Mouse (Mus musculus) kidney, adult 8-10 months (tissue): Measurements from ENCODE around the gene Tmsb15b2.
"Not testable (repeated sequence)": the region's sequence is repeated elsewhere in the genome, so short reads cannot be mapped to it uniquely, and the experiment has no call there.

Experiments
- DNase-seq, 2 experiments: peaks; one replicate each; pipeline ENCODE4 v3.0.0; 2022

Tmsb15b2 gene

DNA sequence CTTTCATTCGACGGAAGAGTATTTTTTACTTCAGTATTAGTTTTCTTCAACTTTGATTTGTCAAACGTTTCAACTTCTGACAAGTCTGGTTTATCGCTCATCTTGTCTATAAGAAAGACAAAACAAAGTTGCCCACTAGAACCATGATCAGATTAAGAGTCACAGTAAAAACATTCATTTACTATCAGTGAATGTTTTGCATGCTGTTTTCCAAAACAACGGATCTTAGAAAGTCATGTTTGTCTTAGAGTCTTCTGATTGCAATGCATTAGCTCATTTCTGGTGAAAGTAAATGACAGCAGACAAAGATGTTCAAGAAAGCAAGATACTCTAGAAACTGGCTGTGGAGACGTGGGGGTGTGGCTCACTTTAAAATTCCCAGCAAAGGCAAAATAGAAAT lies at the start of gene Tmsb15b2:
Tmsb15b2 (minus strand) TSS at position 101 of the 400 bp plus-strand sequence.
- not testable (repeated sequence) for DNase-seq

GRCm38 (mm10) chrX:137019310-137019709 lies 44.0 kb upstream of the Tmsb15b2 start:
- peak; percentile 31 to 62 for DNase-seq

DNA sequence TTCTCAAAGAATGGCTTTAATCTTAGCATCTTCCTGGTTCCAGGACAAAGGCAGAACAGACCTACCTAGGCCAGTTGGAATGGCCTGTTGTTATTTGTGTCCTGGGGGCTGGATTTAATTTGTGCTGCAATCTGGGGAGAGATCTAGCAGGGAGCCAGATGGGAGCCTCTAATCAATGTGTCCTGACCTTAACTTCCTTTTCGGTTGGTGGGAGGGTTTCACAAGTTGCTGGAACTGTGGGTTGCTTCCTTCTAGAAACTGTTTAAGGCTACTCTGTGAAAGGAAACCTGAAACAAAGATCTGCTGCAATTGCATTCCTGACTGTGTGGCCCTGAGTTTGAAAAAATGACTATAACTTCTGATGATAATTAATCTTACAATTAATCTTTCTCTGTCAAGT lies 42.4 kb upstream of the Tmsb15b2 start:
- DNase-seq = no peak

GRCm38 (mm10) chrX:137015099-137015709 lies 39.9 kb upstream of the Tmsb15b2 start:
- DNase-seq = peak; percentile 34 to 39

- DNase-seq = no peak
These were observed 21.0 kb upstream of the Tmsb15b2 start for GRCm38 (mm10) chrX:136996256-136996655.

DNA sequence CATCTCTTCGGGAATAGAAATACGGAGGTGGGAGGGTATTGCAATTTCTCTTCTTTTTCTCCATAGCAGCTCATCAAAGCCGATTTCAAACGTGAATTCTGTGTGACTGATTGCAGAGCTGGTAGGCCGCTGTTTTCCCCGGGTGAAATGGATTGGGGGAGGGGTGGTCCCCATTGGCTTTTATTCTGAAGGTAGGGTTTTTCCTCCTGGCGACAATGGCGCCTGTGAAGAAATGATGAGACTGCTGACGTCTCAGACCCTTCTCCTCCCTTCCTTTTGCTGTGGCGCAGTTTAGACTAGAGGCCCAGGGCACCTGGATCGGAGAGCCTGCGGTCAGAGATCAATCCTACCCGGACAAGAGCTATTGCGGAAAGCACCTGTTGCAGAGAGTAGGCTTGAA lies 18.3 kb upstream of the Tmsb15b2 start:
- no peak for DNase-seq

DNA sequence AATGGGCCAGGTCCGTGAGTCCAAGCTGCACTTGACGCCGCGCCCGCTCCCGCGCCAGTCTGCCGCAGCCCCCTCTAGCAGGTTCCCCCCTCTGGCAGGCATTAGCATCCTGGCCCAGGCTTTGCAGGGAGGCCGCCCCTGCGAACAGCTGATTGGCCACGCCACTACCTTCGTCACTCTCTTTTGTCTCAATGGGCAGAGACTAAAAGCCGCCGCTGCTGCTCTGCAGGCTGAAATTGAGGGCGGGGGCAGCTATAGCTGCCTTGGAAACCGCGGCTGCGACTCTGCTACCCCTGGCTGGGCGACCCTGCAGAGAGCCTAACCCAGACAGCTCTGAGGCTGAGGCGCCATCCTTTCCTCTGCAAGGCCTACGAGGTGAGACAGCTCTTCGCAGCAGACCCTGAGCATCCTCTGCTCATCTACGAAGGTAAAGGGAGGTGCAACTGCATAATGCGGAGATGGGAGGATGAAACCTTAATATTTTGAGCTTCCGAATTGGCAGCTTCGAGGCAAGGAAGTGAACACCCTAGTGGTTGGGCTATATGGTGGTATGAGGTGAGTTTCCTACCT lies 17.8 kb upstream of the Tmsb15b2 start, which contains the start of gene Zcchc18:
Zcchc18 (plus strand) TSS at position 178 of the 570 bp plus-strand sequence.
- peak in 1 of 2 experiments; percentile 7 for DNase-seq

- DNase-seq = no peak
These were observed 17.1 kb upstream of the Tmsb15b2 start for GRCm38 (mm10) chrX:136992191-136992965.

GRCm38 (mm10) chrX:136991274-136991673 lies 16.0 kb upstream of the Tmsb15b2 start:
- no peak for DNase-seq

DNA sequence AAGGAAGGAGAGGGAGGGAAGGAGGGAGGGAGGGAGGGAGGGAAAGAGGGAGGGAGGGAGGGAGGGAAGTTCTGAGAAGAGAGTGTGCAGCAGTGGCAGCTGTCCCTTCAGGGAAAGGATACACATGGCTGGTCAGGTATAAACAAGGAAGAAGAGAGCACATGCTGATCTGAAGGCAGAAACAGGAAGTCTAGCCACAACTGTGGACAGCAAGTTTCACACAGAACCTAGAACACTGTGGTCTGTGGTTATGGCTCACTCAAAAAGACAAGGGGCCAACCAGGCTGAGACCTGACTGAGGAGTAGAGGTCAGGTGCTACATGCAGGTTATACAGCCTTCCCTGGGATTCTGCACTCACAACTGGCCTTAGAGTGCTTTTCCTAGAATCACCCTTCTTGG lies 10.7 kb upstream of the Tmsb15b2 start:
- no peak for DNase-seq

DNA sequence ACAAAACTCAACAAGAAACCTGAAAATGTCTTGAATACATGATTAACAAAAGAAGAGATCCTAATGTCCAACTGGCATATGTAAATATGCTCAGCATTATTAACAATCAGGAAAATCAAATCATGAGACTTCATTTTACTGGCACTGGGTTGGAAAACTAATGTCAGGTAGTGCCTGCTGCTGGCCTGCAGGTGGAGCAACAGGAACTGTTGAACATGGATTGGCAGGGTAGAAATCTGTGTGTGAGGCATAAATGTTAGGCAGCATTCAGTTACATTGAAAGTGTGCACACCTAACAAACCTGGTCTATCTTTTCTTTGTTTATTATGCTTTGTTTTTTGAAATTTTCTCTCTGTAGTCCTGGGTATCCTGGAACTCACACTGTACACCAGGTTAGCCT lies 3.3 kb upstream of the Tmsb15b2 start:
- no peak for DNase-seq

DNA sequence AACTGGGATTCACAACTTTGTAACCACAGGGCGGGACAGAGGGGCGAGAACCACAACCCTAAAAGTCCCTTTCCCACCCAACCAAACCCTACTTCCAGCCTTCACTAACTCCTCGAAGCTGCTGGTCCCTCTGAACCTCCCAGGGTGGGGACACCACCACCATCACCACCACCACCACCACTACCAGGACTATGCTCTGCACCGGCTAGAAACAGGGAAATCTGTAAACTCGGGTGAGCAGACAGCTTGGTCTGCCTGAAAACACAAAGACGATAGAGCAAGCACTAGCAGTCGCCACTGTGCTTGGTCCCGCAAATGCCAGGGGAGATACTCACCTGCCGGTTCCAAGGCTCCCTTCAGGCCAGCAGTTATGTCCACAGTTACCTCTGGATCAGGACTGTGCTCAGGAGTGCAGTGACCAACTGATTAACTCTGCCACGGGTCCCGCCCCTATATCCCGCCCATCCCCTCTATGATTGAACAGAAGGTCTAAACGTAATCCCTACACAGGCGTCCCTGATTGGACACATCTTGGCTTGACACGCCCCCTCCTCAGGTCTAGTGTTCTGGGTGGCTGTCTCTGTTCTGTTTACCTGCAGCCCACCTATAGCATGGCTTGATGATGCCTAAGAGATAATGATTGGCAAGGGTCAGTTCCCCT lies 1.3 kb upstream of the Tmsb15b2 start, which contains the start of the genes Tmsb15l and Tmsb15b1:
Tmsb15l (minus strand) TSS at position 446 of the 661 bp plus-strand sequence.
Tmsb15b1 (minus strand) TSS at position 451 of the 661 bp plus-strand sequence.
- DNase-seq = peak; percentile 63 to 78

GRCm38 (mm10) chrX:136959688-136960087 lies 15.6 kb downstream of the Tmsb15b2 start:
- DNase-seq = no peak

- DNase-seq = not testable (repeated sequence)
These were observed 17.0 kb downstream of the Tmsb15b2 start for GRCm38 (mm10) chrX:136958300-136958699.

GRCm38 (mm10) chrX:136957583-136958279 lies 17.6 kb downstream of the Tmsb15b2 start:
- peak; percentile 29 to 79 for DNase-seq

DNA sequence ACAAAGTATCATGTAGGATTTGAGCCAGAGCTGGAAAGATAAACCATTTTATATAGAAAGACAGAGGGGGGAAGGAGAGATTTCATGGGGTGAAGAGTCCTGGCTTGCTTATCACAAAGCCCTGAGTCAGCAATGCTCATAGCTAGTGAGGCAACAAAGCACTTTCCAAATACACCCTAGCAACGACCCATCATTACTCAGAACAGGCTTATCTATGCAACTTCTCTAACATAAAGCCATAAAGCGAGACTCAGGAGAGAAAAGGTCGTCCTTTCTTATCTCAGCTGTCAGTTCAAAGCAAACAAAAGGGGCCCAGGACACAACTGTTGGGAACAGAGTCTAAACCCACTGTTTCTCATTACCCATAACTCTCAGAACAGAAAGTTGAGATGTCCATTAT lies 37.3 kb downstream of the Tmsb15b2 start:
- no peak for DNase-seq

GRCm38 (mm10) chrX:136927031-136927430 lies 48.3 kb downstream of the Tmsb15b2 start, which contains the start of gene H2bfm:
Gene H2bfm, plus strand, starts transcription at chrX:136927325.
- no peak for DNase-seq

DNA sequence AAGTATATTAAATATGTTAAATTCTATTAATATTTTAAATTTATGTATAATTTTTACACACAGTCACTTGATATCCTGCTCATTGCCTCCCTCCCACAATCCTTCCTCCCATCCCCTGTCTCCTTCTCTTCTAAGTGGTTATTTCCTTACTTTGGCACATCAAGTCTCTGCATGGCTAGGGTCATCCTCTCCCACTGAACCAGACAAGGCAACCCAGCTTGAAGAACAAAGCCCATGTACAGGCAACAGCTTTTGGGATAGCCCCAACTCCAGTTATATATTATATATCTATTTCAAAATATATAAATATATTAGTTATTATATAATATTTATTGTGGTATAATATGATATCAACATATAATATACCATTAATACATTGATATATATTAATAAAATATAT lies 49.4 kb downstream of the Tmsb15b2 start:
- no peak for DNase-seq
